Mouse (Mus musculus): ENCODE results near the gene Hoxd4.

Gene Hoxd4

DNA sequence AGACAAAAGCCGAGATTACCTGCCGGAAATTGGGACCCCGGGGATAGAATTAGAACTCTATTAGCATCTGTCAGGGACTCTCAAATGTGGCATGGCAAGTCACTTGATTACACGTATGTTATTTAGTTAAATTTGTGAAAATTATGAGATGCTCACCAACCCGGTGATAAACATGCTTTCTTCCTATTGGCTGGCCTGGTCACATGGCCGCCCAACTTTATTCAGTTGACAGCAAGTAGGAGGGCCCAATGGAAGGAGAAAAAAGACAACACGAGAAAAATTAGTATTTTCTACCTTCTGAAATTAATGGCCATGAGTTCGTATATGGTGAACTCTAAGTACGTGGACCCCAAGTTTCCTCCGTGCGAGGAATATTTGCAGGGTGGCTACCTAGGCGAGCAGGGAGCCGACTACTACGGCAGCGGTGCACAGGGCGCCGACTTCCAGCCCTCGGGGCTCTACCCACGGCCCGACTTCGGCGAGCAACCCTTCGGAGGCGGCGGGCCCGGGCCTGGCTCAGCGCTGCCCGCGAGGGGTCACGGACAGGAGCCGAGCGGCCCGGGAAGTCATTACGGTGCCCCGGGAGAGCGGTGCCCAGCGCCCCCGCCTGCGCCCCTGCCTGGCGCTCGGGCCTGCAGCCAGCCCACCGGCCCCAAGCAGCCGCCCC, 15.4 kb downstream of the Hoxd4 start:
- DNase-seq (ENCODE audit: low read depth, low spot score): no peak

DNA sequence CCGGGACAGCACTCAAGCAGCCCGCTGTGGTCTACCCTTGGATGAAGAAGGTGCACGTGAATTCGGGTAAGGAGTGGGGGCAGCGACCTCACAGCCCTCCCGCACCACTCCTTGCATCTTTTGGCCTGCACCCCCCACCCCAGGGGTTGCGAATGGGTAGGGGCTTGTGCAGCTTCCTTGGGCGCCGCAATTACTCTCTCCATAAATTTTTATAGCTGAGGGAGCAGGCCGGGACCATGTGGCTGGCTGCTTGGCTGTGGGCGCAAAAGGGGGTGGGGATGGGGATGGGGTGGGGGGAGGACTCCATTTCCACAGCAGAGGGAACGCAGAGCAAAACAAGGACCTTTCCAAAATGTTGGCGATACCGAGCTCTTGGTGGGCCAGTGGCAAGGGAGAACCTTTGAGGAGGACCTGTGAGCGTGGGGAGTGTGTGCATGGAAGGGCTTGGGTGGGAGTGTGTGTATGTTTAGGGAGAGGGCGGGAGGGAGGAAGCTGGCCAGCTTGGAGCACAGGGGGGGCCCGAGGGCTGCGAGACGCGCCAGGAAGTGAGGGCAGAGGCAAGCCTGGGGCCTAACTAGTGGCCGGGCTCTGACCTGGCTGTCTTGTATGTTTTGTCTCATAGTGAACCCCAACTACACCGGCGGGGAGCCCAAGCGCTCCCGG, 16.0 kb downstream of the Hoxd4 start:
- DNase-seq (ENCODE audit: low read depth, low spot score): no peak

DNA sequence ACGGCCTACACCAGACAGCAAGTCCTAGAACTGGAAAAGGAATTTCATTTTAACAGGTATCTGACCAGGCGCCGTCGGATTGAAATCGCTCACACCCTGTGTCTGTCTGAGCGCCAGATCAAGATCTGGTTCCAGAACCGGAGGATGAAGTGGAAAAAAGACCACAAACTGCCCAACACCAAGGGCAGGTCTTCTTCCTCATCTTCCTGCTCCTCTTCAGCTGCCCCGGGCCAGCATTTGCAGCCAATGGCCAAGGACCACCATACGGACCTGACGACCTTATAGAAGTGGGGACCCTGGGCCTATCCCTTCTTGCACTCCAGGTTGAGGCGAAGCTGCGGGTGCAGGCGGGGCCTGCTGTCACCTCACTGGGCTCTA, 16.6 kb downstream of the Hoxd4 start:
- no peak for DNase-seq (ENCODE audit: low read depth, low spot score)

DNA sequence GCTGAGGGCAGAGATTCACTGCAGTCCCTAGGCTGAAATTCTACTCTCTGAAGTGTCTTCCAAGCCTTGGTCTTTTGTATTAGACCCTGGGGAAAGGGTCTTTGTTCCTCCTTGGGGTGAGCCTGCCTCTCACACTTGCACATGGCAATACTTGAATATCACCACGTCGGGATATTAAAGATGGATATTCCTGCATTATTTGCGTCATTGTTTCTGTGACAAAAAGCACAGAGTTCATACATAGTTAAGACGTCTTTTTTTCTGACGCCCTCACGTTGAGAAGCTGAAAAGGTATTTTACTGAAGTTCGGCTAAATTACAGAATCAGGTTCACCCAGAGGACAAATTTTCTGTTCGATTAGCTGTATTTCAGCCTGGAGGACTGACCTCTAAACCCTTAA, 18.6 kb downstream of the Hoxd4 start:
- DNase-seq (ENCODE audit: low read depth, low spot score): no peak

DNA sequence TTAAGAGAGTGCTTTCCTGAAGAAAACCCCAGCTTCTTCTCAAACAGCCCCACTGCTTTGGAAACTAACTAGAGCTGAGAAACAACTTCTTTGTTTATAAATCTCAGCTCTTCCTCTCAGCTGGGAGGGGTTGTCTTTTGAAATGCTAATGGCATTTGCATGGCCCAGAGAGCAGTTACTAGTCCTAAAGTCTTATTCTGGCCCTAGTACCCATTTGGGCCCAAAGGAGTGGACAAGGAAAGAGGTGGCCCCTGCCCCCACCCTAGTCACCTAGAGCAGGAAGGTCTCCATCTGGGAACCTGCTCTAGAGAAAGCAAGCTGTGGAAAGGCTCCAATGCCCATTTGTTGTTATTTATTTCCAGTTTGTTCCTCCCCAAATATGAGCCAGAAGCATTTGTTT, 19.3 kb downstream of the Hoxd4 start:
- no peak for DNase-seq (ENCODE audit: low read depth, low spot score)

DNA sequence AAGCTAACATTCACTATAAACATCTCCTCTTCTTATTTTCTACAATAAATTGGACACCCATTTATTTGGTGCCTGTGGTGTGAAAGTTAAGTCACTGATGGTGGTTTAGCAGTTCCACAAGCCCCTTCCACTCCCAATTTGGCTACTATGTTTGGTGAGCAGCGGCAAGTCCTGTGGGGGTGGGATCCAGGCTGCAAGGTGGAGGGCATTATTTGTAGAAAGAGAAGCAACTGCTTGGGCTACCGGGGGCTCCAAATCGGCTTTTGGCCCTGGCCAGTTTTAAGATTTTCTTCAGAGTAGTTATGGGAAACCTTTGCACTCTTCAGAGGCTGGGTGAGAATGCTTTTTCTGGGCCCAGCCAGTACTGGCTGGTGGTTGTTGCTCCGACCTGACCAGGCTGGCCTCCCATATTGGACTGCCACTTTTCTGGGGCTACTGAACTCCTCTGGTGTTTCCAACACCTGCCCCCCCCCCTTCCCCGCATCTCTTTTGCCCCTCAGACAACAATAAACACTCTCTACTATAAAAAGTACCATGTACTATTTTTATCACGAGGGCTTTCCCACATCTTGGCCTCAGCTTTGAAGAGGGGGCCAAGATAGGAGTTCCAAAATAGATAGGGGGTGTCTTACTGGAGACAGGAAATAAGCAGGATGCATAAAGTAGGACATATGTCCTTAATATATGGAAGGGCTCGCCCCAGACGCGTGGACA, 20.2 kb downstream of the Hoxd4 start:
- DNase-seq (ENCODE audit: low read depth, low spot score): no peak

DNA sequence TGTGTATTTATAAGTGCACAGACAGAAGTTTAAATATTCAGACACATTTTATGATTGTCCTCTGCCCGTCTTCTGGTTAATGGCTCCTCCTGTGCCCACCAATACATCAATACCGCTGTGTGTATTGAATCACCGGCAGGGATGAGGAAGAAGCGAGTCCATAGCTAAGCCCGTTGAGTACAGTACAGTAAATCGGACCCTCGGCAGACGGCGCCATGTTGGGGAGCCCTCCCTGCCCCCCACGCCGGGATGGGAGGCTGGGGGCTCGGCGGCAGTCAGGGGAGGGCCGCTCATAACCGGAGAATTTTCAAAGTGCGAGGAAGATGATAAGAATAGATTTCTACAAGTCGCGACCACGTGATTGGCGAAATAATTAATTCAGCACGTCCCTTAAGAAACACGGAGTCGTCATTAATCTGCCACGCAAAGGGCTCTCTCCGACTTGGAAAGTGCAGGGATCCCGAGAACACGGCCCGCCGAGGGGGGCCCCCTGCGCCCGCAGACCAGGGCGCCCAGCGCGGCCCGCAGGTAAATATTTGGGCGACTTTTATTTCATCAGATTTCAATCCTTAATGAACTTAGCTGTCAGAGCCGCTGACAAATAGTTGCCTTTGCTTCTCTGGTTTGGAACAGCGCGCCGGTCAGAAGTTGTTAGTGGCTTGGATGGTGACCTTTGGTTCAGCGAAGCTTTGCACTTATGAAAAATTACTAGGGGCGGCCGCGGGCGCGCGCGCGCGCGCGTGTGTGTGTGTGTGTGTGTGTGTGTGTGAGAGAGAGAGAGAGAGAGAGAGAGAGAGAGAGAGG, 21.0 kb downstream of the Hoxd4 start:
- no peak for DNase-seq (ENCODE audit: low read depth, low spot score)

DNA sequence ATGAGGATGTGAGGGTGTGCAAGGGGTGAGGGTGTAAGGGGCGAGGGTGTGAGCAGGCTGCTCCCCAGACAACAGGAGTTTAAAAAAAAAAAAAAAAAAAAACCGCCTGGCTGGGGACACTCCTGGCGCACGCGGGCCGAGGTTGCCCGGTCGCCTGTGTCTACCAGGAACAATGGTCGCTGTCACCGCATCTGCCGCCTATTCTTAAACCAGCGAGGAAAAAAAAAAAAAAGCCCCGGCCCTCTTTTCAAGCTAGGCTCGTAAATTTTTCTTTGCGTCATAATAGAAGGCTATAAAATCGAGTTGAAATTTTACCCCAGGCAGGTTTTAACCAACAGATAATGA, 21.6 kb downstream of the Hoxd4 start:
- DNase-seq (ENCODE audit: low read depth, low spot score): no peak

DNA sequence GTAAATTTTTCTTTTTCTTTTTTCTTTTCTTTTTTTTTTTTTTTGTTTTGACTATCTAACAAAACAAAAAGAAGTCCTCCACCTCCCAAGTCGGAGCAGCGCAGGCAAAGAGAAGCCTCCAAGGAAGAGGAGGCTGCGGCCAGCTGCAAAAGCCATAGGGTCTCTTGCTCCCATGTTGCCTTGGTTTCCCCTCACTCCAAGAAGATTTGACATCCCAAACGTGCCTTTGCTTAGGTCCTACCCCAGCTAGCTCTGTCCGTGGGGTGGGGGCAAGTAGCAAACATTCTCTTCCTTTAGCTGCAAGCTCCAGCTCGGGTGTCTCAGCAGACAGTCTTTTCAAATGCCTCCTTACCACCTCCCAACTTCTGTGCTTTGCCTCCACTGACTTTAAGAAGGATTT, 22.0 kb downstream of the Hoxd4 start:
- no peak for DNase-seq (ENCODE audit: low read depth, low spot score)

DNA sequence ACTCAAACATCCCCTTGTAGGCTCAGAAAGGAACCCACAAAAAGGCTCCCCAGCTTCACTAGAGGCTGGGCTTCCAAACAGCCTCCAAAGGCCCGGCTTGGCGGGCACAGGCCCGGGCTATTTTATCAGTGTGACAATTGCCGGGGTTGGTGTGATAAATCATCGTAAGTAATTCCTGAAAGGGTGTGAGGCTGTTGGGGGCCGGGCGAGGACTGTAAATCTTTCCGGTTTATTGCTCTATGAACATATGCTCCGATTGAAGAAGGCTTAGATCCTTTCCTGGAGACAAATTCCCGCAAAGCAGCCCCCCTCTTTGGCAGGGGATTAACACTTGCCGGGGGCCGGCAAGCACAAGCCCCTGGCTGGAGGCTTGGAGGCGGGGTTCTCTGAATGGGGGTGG, 22.7 kb downstream of the Hoxd4 start:
- no peak for DNase-seq (ENCODE audit: low read depth, low spot score)

DNA sequence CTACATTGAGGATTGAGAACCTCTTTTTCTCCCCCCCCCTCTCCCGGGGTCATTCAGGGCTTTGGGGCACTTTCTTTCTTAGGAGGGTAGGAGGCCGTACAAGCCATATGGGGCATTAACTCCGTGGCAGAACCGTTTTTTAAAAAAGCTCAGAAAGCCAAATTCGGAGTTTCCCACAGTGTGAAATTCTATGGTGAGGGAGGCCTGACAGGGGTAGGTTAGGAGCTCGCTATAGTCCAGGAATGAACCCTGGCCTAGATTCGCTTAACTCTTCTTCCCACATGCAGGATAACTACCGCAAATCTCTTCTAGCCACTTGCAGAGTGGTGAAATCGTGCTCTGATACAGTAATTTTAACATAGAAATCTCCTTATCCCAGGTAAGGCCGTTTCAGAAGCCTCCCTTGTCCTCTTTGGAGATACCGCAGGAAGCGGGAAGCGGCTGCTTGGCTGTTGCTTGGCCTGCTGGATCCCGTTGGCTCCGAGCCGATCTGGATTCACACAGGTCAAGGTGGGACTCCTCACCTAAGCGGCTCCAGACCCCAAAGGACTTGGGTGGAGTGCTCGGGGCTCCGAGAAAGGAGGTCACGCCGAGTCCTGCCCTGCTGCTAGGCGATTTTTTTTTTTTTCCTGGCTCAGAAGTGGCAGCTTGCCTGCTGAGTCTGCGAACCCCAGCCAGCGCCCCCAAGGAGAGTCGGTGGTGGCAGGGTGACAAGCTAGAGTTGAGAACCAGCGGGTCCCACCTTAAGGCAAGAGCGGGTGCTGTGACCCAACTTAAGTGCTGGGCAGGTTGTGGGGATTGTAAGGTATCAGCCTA, 23.5 kb downstream of the Hoxd4 start:
- DNase-seq (ENCODE audit: low read depth, low spot score): no peak

DNA sequence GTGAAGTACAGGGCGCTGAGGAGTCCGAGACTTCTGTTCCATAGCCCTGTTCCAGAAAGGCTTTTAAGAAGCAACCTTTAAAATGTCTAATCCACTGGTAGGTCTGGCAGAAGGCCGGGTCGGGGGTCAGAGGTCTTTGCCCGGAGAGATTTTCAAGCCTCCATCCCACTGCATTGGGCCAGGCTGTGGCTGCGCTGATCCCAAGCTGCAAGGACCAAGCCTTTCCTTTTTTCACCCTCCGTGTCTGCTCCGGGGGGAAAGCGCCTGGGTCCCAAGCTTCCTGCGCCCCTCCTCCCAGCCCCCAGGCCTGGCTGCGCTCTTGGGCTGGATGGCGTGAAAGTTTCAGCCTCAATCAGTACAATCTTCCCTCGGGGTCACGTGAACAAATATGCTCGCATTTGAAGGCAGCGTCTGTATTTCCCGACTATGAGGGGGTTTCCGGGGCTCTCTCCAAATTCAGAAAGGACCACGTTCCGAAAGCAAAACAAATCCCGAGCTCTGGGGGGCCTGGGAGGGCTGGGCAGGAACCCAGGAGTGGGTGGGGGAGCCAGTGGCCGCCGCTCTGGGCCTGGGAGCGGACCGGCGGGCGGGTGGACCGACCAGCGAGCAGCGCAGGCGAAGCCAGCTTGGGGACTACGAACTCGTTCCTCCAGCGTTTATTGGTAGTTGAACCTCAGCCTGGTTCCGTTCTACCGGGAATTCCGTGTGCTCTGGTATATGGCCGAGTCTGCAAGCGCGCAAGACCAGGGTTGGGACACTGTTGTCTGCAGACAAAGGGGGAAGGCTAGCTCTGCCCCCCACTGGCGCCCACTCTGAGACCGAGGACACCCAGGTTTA, 24.3 kb downstream of the Hoxd4 start:
- no peak for DNase-seq (ENCODE audit: low read depth, low spot score)

DNA sequence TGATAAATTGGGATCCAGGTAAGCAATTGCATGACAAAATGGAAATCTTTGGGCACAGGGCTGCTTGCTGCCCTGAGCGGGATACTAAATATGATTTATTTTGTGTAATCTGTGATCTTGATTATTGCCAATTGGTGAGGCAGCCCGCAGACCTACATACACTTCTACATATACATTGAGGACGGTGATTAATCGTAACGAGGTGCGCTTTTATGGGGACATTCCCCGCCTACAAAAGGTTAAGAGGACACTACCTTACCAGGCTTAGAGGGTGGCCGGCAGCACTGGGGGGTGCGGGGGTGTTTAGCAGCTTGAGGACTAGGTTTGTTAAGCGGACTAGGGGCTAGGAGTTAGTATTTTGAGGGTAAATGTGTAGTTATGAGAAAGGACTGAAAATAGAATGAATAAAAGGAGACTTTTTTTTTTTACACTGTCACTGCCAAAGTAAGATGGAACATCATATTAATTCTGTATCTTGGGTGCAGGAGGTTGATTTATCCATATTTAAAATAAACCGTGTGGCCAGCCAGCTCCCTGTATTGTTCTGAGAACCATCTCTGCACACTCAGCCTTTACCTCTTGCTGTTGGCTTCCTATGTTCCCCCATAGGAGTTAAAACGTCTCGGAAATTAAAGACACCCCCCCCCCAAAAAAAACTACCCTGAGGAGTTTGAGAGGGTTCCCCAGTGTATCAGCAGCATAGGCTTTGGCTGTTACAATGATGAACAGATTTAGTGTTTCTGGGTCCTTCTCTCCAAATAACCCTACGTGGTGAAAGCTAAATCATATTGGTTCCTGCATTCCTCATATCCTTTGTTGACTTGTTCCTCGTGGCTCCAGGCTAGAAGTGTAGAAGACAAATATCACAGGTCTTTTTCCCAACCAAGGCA, 25.2 kb downstream of the Hoxd4 start:
- DNase-seq (ENCODE audit: low read depth, low spot score): no peak

DNA sequence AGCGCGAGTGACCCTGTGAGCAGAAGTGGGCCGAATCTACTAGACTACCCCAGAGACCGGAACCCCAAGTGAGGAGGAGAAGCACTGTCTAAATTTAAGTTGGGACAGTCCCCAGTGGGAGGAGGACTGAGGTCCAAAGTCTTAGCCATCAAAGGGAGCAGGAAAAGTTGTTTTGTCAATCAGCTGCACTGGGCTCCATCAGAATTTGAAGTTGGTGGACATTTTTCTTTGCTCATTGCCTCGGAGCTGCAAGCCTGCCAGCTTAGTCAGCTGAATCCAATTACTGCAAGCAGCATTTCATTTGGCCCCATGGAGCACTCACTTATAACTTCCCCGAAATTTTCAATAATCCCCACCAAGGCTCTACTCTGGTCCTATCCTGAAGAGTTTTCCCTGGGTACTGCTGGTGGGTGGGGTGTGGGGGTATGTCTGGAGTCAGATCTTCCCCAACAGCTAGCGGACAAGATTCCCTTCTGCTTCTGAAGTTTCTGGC, 25.9 kb downstream of the Hoxd4 start:
- DNase-seq (ENCODE audit: low read depth, low spot score): no peak

DNA sequence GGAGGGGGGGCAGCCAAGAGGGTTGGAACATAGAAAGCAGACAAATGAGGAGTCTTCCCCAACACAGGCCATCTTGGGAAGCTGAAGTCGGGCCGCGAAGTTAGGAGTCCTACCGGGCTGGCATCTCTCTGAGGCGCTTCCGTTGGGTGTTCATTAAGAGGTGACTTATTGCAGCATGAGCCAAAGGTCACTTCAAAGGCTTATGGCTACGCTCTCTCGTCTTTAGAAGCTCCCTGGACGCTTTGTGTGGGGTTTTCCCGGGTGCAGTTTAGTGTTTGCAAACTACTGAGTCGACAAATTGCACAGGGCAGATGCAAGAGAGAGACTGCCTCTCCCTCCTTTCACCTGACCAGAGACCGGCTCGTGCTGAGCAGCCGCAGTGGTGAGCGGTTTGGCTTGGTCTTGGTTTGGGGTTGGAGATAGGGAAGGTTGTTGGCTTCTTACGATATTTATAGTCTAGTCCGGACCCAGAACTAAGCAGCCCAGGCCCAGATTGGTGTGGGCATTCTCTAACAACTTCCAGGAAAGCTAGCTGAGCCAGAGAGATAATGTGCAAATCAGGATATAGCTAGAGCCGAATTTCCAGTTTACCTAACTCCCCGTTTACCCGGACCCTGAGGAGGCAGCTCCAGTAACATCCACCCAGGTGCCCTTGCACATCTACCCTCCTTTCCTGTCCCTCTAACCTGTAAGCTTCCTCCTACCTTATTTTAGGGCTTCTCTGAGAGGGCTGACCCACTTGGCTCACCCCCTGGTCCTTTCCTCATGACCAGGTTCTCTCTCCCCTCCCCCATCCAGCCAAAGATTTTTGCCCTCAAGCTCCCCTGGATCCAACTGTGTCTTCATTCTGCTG, 27.1 kb downstream of the Hoxd4 start:
- DNase-seq (ENCODE audit: low read depth, low spot score): no peak

DNA sequence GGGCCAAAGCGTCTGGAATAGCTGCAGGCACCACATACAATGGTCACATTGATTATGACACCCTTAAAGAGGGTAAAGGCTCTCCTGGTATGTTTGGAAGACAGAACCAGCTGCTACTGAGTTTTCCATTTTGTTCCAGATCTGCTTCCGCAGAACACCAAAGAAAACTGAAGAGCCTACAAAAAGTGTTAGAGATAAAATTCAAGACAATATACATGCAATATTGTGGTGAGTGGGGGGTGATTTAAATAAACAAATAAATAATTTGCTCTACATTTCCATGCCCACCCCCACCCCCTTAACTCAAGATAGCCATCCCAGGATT, 27.7 kb downstream of the Hoxd4 start:
- no peak for DNase-seq (ENCODE audit: low read depth, low spot score)

DNA sequence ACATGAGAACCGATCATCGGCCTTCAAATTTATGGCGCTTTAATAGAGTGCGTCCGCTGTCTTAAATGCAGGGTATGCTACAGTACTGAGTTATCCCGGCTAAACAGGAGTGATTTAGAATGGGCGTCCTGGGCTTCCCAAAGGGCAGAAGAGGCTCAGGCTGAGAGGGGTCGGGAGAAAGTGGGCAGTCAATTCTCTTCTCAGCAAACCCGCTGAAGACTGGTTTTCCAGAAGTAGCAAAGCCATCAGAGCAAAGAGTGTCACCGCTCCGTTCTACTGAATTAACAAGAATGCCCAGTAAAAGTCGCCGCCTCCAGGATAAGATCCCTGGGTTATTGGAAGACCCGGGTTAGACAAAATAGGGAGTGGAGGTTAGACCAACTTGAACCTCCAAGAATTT, 28.1 kb downstream of the Hoxd4 start:
- DNase-seq (ENCODE audit: low read depth, low spot score): no peak

DNA sequence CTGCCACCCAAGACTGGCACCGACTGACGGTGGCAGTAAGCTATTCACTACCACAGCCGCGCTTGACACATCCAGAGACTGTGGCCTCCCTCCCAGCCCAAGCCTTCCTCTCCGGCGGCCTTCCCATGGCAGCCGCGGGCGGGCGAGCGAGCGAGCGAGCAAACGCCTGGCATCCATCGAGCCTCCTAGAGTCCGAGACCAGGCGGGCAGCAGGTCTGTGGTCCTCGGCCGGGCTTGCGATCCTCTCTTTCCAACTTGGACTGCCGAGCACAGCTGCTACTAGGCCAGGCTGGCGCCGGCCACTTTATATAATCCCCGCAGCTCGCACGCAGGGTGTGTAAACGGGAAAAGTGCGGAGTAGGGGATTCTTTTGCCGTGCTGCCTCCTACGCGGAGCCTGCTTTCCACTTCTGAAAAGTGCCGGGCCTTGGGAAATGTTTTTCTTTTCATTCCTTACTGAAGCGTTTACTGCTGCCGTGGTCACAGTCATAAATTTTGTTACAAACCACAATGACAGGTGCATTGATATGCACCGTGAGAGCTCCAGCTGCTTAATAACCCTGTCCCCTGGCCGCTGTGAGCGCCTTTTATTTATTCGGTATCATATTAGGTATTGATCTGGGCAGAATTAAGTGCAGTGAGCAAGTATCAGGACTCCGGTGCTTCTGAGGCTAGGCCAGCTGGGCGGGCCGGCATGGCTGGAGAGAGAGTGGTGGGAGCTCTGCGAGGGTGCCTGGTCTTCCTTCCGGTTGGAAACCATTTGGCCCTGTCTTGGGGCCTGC, 28.8 kb downstream of the Hoxd4 start:
- no peak for DNase-seq (ENCODE audit: low read depth, low spot score)
